Mouse (Mus musculus): ENCODE measurements at regions not wholly inside any gene's neighbourhood (a gene's known extent, or its start where the extent isn't known, plus 50 kb on each side); places are given as distances from the start of the nearest gene placed in this dataset.

- Histone ChIP-seq H3K4me3 (ENCODE audit: low read depth, low read length) (no peak overlapping the region), H3K4me1 (ENCODE audit: insufficient read depth) (no peaks in the 10 kb centered on the region), H3K9me3 (ENCODE audit: low read length) (no peaks in the 10 kb centered on the region), H3K9ac (no peak overlapping the region), H3K36me3 (ENCODE audit: insufficient read depth) (no peaks in the 10 kb centered on the region), H3K4me2 (ENCODE audit: low read depth) (no peak overlapping the region), H3K27ac (ENCODE audit: low read depth, low read length) (no peak overlapping the region), H3K27me3 (ENCODE audit: insufficient read depth, low read length) (no peaks in the 10 kb centered on the region)
- no peak for ATAC-seq
- 63% methylated on average over 1 of the region's 1 CpGs for WGBS
- no peak for DNase-seq
- TF ChIP-seq CTCF (IDR thresholded peaks at IDR 0.05; ENCODE audit: low read depth): no peak
These were observed 58.6 kb downstream of the Drd1 start for GRCm38 (mm10) chr13:53996867-53997266.

GRCm38 (mm10) chr13:53992863-53993451 lies 62.5 kb downstream of the Drd1 start:
- H3K36me3 ChIP-seq (ENCODE audit: insufficient read depth): no peaks in the 10 kb centered on the region
- H3K27ac ChIP-seq (ENCODE audit: low read depth, low read length): no peak overlapping the region
- no peak overlapping the region for H3K4me3 ChIP-seq (ENCODE audit: low read depth, low read length)
- H3K27me3 ChIP-seq (ENCODE audit: insufficient read depth, low read length): no peaks in the 10 kb centered on the region
- no peak for TF ChIP-seq CTCF (IDR thresholded peaks at IDR 0.05; ENCODE audit: low read depth)
- WGBS: 84% methylated on average over 7 of the region's 7 CpGs
- H3K9me3 ChIP-seq (ENCODE audit: low read length): no peaks in the 10 kb centered on the region
- ATAC-seq (no peak), DNase-seq (no peak)
- no peaks in the 10 kb centered on the region for H3K4me1 ChIP-seq (ENCODE audit: insufficient read depth)
- H3K4me2 ChIP-seq (ENCODE audit: low read depth): no peak overlapping the region
- H3K9ac ChIP-seq: no peak overlapping the region

- H3K4me2 ChIP-seq (ENCODE audit: low read depth): no peak overlapping the region
- H3K4me3 ChIP-seq (ENCODE audit: low read depth, low read length): no peak overlapping the region
- no peaks in the 10 kb centered on the region for H3K4me1 ChIP-seq (ENCODE audit: insufficient read depth)
- no peaks in the 10 kb centered on the region for H3K9me3 ChIP-seq (ENCODE audit: low read length)
- ATAC-seq (peak; percentile 48), DNase-seq (peak; percentile 56)
- 34% methylated on average over 2 of the region's 2 CpGs for WGBS
- no peaks in the 10 kb centered on the region for H3K27me3 ChIP-seq (ENCODE audit: insufficient read depth, low read length)
- TF ChIP-seq CTCF (IDR thresholded peaks at IDR 0.05; ENCODE audit: low read depth): no peak
- no peaks in the 10 kb centered on the region for H3K36me3 ChIP-seq (ENCODE audit: insufficient read depth)
- H3K27ac ChIP-seq (ENCODE audit: low read depth, low read length): peak overlapping the region; percentile 15; the same call in 1 of the 2 replicates
- no peak overlapping the region for H3K9ac ChIP-seq
These were observed 76.3 kb downstream of the Drd1 start for GRCm38 (mm10) chr13:53979226-53979625.

GRCm38 (mm10) chr13:53969421-53969820 lies 86.1 kb downstream of the Drd1 start:
- H3K4me1 ChIP-seq (ENCODE audit: insufficient read depth): no peaks in the 10 kb centered on the region
- no peak overlapping the region for H3K9ac ChIP-seq
- WGBS: 81% methylated on average over 2 of the region's 2 CpGs
- no peak overlapping the region for H3K4me2 ChIP-seq (ENCODE audit: low read depth)
- ATAC-seq (no peak), DNase-seq (no peak)
- no peak overlapping the region for H3K27ac ChIP-seq (ENCODE audit: low read depth, low read length)
- H3K27me3 ChIP-seq (ENCODE audit: insufficient read depth, low read length): no peaks in the 10 kb centered on the region
- no peak for TF ChIP-seq CTCF (IDR thresholded peaks at IDR 0.05; ENCODE audit: low read depth)
- H3K9me3 ChIP-seq (ENCODE audit: low read length): no peaks in the 10 kb centered on the region
- no peak overlapping the region for H3K4me3 ChIP-seq (ENCODE audit: low read depth, low read length)
- H3K36me3 ChIP-seq (ENCODE audit: insufficient read depth): no peaks in the 10 kb centered on the region

GRCm38 (mm10) chr13:53956167-53956566 lies 99.3 kb downstream of the Drd1 start:
- Histone ChIP-seq H3K9ac (no peak overlapping the region), H3K4me1 (ENCODE audit: insufficient read depth) (no peaks in the 10 kb centered on the region), H3K27ac (ENCODE audit: low read depth, low read length) (no peak overlapping the region), H3K27me3 (ENCODE audit: insufficient read depth, low read length) (no peaks in the 10 kb centered on the region), H3K4me2 (ENCODE audit: low read depth) (no peak overlapping the region), H3K4me3 (ENCODE audit: low read depth, low read length) (no peak overlapping the region), H3K9me3 (ENCODE audit: low read length) (no peaks in the 10 kb centered on the region), H3K36me3 (ENCODE audit: insufficient read depth) (no peaks in the 10 kb centered on the region)
- 80% methylated on average over 15 of the region's 15 CpGs for WGBS
- no peak for TF ChIP-seq CTCF (IDR thresholded peaks at IDR 0.05; ENCODE audit: low read depth)
- ATAC-seq: peak; percentile 67
- DNase-seq: peak; percentile 52

GRCm38 (mm10) chr13:53948056-53948455 lies 107.4 kb downstream of the Drd1 start:
- ATAC-seq (no peak), DNase-seq (no peak)
- no peaks in the 10 kb centered on the region for H3K4me1 ChIP-seq (ENCODE audit: insufficient read depth)
- H3K9ac ChIP-seq: no peak overlapping the region
- H3K4me2 ChIP-seq (ENCODE audit: low read depth): no peak overlapping the region
- no peaks in the 10 kb centered on the region for H3K27me3 ChIP-seq (ENCODE audit: insufficient read depth, low read length)
- 7% methylated on average over 4 of the region's 4 CpGs for WGBS
- no peak overlapping the region for H3K27ac ChIP-seq (ENCODE audit: low read depth, low read length)
- no peaks in the 10 kb centered on the region for H3K9me3 ChIP-seq (ENCODE audit: low read length)
- H3K36me3 ChIP-seq (ENCODE audit: insufficient read depth): no peaks in the 10 kb centered on the region
- H3K4me3 ChIP-seq (ENCODE audit: low read depth, low read length): no peak overlapping the region
- no peak for TF ChIP-seq CTCF (IDR thresholded peaks at IDR 0.05; ENCODE audit: low read depth)

GRCm38 (mm10) chr13:53945681-53946080 lies 109.8 kb downstream of the Drd1 start:
- peak; percentile 60 for DNase-seq
- 54% methylated on average over 5 of the region's 5 CpGs for WGBS
- TF ChIP-seq CTCF (IDR thresholded peaks at IDR 0.05; ENCODE audit: low read depth): no peak

More at GRCm38 (mm10) chr13:53945681-53946080, 109.8 kb downstream of the Drd1 start:
- H3K36me3 ChIP-seq (ENCODE audit: insufficient read depth): no peaks in the 10 kb centered on the region
- H3K27ac ChIP-seq (ENCODE audit: low read depth, low read length): 0 out of 2 replicates have a peak overlapping the region, but pooled peaks have one; percentile 5
- no peak overlapping the region for H3K4me2 ChIP-seq (ENCODE audit: low read depth)
- H3K4me3 ChIP-seq (ENCODE audit: low read depth, low read length): no peak overlapping the region
- peak; percentile 40; the same call in 1 of the 2 replicates for ATAC-seq
- H3K4me1 ChIP-seq (ENCODE audit: insufficient read depth): no peaks in the 10 kb centered on the region
- no peaks in the 10 kb centered on the region for H3K27me3 ChIP-seq (ENCODE audit: insufficient read depth, low read length)
- no peaks in the 10 kb centered on the region for H3K9me3 ChIP-seq (ENCODE audit: low read length)
- H3K9ac ChIP-seq: no peak overlapping the region
